Mouse (Mus musculus): ENCODE data around the gene Asna1. TPM values are rescaled to one million over a fixed set of nuclear protein-coding genes. Genes with fewer than 3 reads are reported as not detected.

The Asna1 gene
- total RNA-seq, 1 experiment = 237 TPM

GRCm38 (mm10) chr8:85034764-85035163 lies 9.7 kb upstream of the Asna1 start:
- peak overlapping the region; percentile 99; the same call in 1 of the 2 replicates for H3K9ac ChIP-seq (ENCODE audit: insufficient read depth, low read depth, low read length, poor library complexity, severe bottlenecking)
- in situ Hi-C loops (cut with MboI; ENCODE audit: low sequenced_read_pairs in 2 of 2, unreplicated experiment in 2 of 2) = no loop called here
- peaks cover 17% of the 10 kb centered on the region for H3K36me3 ChIP-seq (ENCODE audit: control insufficient read depth, insufficient read depth, low read length, poor library complexity, severe bottlenecking)
- TF ChIP-seq ZNF384 (IDR thresholded peaks at IDR 0.05; ENCODE audit: low read depth, low read length) (no peak), HCFC1 (IDR thresholded peaks at IDR 0.05; ENCODE audit: borderline replicate concordance, insufficient read depth, low read length) (peak; percentile 89)
- H3K4me3 ChIP-seq (ENCODE audit: insufficient read depth in 1 of 2, low read depth in 1 of 2, low read length in 2 of 2, poor library complexity in 1 of 2, severe bottlenecking in 1 of 2) = peak overlapping the region; percentile 77 to 96
- no peak overlapping the region; the same call in 1 of the 2 replicates for H3K27ac ChIP-seq (ENCODE audit: insufficient read depth, low read depth, low read length, poor library complexity, severe bottlenecking)
- peak; percentile 87 for DNase-seq (ENCODE audit: low read depth, low spot score)
- H3K9me3 ChIP-seq (ENCODE audit: control insufficient read depth, insufficient read depth, low read depth, low read length) = no peaks in the 10 kb centered on the region
- H3K4me1 ChIP-seq (ENCODE audit: control insufficient read depth in 2 of 2, insufficient read depth in 2 of 2, low read length in 2 of 2, poor library complexity in 1 of 2) = peaks cover 0 to 4% of the 10 kb centered on the region in 2 experiments; a peak in 2 of 4 replicates

GRCm38 (mm10) chr8:85033867-85034266 lies 8.8 kb upstream of the Asna1 start:
- peak overlapping the region in 1 of 2 experiments; percentile 47; a peak in 1 of 4 replicates for H3K4me3 ChIP-seq (ENCODE audit: insufficient read depth in 1 of 2, low read depth in 1 of 2, low read length in 2 of 2, poor library complexity in 1 of 2, severe bottlenecking in 1 of 2)
- peaks cover 0 to 9% of the 10 kb centered on the region in 2 experiments; a peak in 2 of 4 replicates for H3K4me1 ChIP-seq (ENCODE audit: control insufficient read depth in 2 of 2, insufficient read depth in 2 of 2, low read length in 2 of 2, poor library complexity in 1 of 2)
- H3K27ac ChIP-seq (ENCODE audit: insufficient read depth, low read depth, low read length, poor library complexity, severe bottlenecking) = no peak overlapping the region; the same call in 1 of the 2 replicates
- TF ChIP-seq MAFK (IDR thresholded peaks at IDR 0.05; ENCODE audit: insufficient read depth, low read depth, low read length) (no peak), HCFC1 (IDR thresholded peaks at IDR 0.05; ENCODE audit: borderline replicate concordance, insufficient read depth, low read length) (no peak), ZNF384 (IDR thresholded peaks at IDR 0.05; ENCODE audit: low read depth, low read length) (no peak), CHD2 (IDR thresholded peaks at IDR 0.05; ENCODE audit: low read depth, low read length) (no peak)
- H3K9me3 ChIP-seq (ENCODE audit: control insufficient read depth, insufficient read depth, low read depth, low read length) = no peaks in the 10 kb centered on the region
- peaks cover 26% of the 10 kb centered on the region for H3K36me3 ChIP-seq (ENCODE audit: control insufficient read depth, insufficient read depth, low read length, poor library complexity, severe bottlenecking)
- in situ Hi-C loops (cut with MboI; ENCODE audit: low sequenced_read_pairs in 2 of 2, unreplicated experiment in 2 of 2) = no loop called here
- H3K9ac ChIP-seq (ENCODE audit: insufficient read depth, low read depth, low read length, poor library complexity, severe bottlenecking) = peak overlapping the region; percentile 55; the same call in 1 of the 2 replicates
- no peak for DNase-seq (ENCODE audit: low read depth, low spot score)

GRCm38 (mm10) chr8:85032622-85033311 lies 7.7 kb upstream of the Asna1 start:
- H3K9ac ChIP-seq (ENCODE audit: insufficient read depth, low read depth, low read length, poor library complexity, severe bottlenecking) = no peak overlapping the region
- no peaks in the 10 kb centered on the region for H3K9me3 ChIP-seq (ENCODE audit: control insufficient read depth, insufficient read depth, low read depth, low read length)
- DNase-seq (ENCODE audit: low read depth, low spot score) = no peak
- peaks cover 27% of the 10 kb centered on the region for H3K36me3 ChIP-seq (ENCODE audit: control insufficient read depth, insufficient read depth, low read length, poor library complexity, severe bottlenecking)
- in situ Hi-C loops (cut with MboI; ENCODE audit: low sequenced_read_pairs in 2 of 2, unreplicated experiment in 2 of 2) = no loop called here
- H3K4me1 ChIP-seq (ENCODE audit: control insufficient read depth in 2 of 2, insufficient read depth in 2 of 2, low read length in 2 of 2, poor library complexity in 1 of 2) = peaks cover 0 to 12% of the 10 kb centered on the region in 2 experiments; a peak in 3 of 4 replicates
- H3K4me3 ChIP-seq (ENCODE audit: insufficient read depth in 1 of 2, low read depth in 1 of 2, low read length in 2 of 2, poor library complexity in 1 of 2, severe bottlenecking in 1 of 2) = no peak overlapping the region
- no peak overlapping the region for H3K27ac ChIP-seq (ENCODE audit: insufficient read depth, low read depth, low read length, poor library complexity, severe bottlenecking)
- TF ChIP-seq HCFC1 (IDR thresholded peaks at IDR 0.05; ENCODE audit: borderline replicate concordance, insufficient read depth, low read length) = no peak
- no peak for TF ChIP-seq ZC3H11A (IDR thresholded peaks at IDR 0.05; ENCODE audit: borderline replicate concordance, low read depth, low read length)
- no peak for TF ChIP-seq MAFK (IDR thresholded peaks at IDR 0.05; ENCODE audit: insufficient read depth, low read depth, low read length)
- TF ChIP-seq ZNF384 (IDR thresholded peaks at IDR 0.05; ENCODE audit: low read depth, low read length) = no peak
- no peak for TF ChIP-seq CHD2 (IDR thresholded peaks at IDR 0.05; ENCODE audit: low read depth, low read length)

GRCm38 (mm10) chr8:85029271-85029670 lies 4.2 kb upstream of the Asna1 start:
- peaks cover 27% of the 10 kb centered on the region for H3K36me3 ChIP-seq (ENCODE audit: control insufficient read depth, insufficient read depth, low read length, poor library complexity, severe bottlenecking)
- in situ Hi-C loops (cut with MboI; ENCODE audit: low sequenced_read_pairs in 2 of 2, unreplicated experiment in 2 of 2) = no loop called here
- TF ChIP-seq ZC3H11A (IDR thresholded peaks at IDR 0.05; ENCODE audit: borderline replicate concordance, low read depth, low read length) = no peak
- TF ChIP-seq MAFK (IDR thresholded peaks at IDR 0.05; ENCODE audit: insufficient read depth, low read depth, low read length) = no peak
- TF ChIP-seq CHD2 (IDR thresholded peaks at IDR 0.05; ENCODE audit: low read depth, low read length) = no peak
- TF ChIP-seq HCFC1 (IDR thresholded peaks at IDR 0.05; ENCODE audit: borderline replicate concordance, insufficient read depth, low read length) = no peak
- TF ChIP-seq ZNF384 (IDR thresholded peaks at IDR 0.05; ENCODE audit: low read depth, low read length) = no peak
- H3K9me3 ChIP-seq (ENCODE audit: control insufficient read depth, insufficient read depth, low read depth, low read length) = no peaks in the 10 kb centered on the region
- peak overlapping the region; percentile 44; the same call in 1 of the 2 replicates for H3K9ac ChIP-seq (ENCODE audit: insufficient read depth, low read depth, low read length, poor library complexity, severe bottlenecking)
- no peak overlapping the region; a peak in 1 of 4 replicates for H3K4me3 ChIP-seq (ENCODE audit: insufficient read depth in 1 of 2, low read depth in 1 of 2, low read length in 2 of 2, poor library complexity in 1 of 2, severe bottlenecking in 1 of 2)
- DNase-seq (ENCODE audit: low read depth, low spot score) = no peak
- H3K27ac ChIP-seq (ENCODE audit: insufficient read depth, low read depth, low read length, poor library complexity, severe bottlenecking) = no peak overlapping the region
- peaks cover 0 to 14% of the 10 kb centered on the region in 2 experiments; a peak in 3 of 4 replicates for H3K4me1 ChIP-seq (ENCODE audit: control insufficient read depth in 2 of 2, insufficient read depth in 2 of 2, low read length in 2 of 2, poor library complexity in 1 of 2)
